Mouse (Mus musculus) layer of hippocampus, adult 9-10 months (tissue): ENCODE results near the gene Epb41l1.
"Not testable (repeated sequence)": the region's sequence is repeated elsewhere in the genome, so short reads cannot be mapped to it uniquely, and the experiment has no call there.

Experiments
- DNase-seq: peaks from one replicate; pipeline ENCODE4 v3.0.0; 2022; ENCODE audit warnings: low spot score

Gene Epb41l1

DNA sequence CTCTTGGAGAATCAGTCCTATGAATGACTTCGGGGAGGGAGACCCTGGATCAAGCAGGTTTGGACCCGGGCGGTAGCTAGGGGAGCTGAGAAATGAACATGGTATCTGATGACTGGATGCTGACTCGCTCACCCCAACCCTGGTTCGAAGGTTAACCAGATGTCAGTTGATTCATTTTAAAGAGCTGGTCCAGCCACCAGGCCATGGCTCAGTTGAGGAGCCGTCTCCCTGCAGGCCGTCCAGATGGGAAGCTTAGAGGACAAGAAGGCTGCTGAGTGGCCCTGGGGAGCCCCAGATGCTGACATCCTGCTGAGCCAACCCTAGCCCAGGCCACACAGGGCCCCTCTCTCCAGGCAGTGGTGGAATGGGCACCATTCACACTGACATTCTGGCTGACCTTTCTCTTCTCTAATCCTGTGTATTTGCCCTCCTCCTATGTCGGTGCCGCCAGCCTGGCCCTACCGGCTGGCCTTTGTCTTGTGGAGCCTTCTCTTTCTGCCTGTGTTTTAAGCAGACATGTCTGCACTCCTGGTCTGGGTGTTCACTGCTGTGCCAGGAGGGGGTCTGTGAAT lies 67.0 kb downstream of the Epb41l1 start:
- DNase-seq = no peak

GRCm38 (mm10) chr2:156488166-156488814 lies 67.6 kb downstream of the Epb41l1 start:
- no peak for DNase-seq

- DNase-seq = no peak
These were observed 69.5 kb downstream of the Epb41l1 start for GRCm38 (mm10) chr2:156490176-156490575.

DNA sequence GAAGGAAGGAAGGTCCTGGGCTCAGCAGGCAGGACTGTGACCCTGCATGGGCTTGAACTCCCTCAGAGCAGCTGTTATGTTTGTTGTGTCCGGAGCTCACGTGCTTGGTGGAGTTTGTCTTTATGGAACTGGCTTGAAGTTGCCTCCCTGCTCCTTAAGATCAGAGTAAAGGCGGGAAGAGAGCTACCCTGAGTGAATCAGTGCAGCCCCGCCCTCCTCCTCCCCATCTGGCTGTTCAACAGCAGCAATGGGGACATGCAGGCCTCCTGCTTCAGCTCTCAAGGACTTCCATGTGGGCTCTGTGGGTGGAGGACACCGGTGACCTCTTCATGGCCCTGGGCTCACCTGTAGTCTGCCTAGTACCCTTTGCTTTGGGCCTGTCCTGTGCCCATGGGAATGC lies 71.1 kb downstream of the Epb41l1 start:
- no peak for DNase-seq

- DNase-seq = no peak
These were observed 73.1 kb downstream of the Epb41l1 start for GRCm38 (mm10) chr2:156493766-156494165.

DNA sequence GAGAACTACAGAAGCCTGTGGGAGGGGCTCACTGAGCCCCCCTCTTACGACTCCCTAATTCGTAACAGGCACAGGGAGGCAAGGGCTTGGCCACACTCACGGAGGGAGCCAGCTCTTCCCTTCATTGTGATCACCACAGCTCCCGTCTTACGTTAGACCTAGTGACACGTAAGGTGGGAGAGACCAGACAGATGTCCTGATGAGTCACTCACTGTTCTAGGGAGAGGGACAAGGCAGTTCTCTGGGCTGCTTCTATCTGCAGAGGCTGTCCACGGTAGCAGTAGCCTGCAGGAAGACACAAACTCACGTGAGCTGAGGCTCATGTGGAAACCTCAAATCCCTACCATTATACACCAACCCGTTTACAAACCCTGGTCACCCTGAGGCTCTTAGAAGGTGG lies 73.8 kb downstream of the Epb41l1 start:
- no peak for DNase-seq

GRCm38 (mm10) chr2:156494875-156495274 lies 74.2 kb downstream of the Epb41l1 start:
- DNase-seq = no peak

GRCm38 (mm10) chr2:156496816-156497566 lies 76.3 kb downstream of the Epb41l1 start:
- DNase-seq = no peak

GRCm38 (mm10) chr2:156497915-156498314 lies 77.2 kb downstream of the Epb41l1 start:
- DNase-seq = no peak

DNA sequence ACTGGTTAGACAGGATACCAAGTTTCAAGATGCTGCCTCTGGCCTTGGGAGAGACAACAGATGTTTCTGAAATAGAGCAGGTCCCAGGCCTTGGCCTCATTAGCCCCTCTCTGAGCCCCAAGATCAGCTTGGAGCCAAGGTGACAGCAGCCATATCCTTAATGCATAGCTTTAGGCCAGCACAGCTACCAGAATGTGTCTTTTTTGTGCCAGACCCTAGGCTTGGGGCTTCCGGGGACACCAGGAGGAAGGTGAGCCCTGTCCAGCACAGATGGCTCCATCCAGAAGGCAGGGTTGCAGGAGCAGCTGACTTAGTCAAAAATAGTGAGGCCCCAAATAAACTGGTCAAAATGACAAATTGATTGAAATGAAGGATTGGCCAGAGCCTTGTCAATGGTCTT lies 80.3 kb downstream of the Epb41l1 start:
- no peak for DNase-seq

GRCm38 (mm10) chr2:156505533-156505932 lies 84.8 kb downstream of the Epb41l1 start:
- DNase-seq = no peak

DNA sequence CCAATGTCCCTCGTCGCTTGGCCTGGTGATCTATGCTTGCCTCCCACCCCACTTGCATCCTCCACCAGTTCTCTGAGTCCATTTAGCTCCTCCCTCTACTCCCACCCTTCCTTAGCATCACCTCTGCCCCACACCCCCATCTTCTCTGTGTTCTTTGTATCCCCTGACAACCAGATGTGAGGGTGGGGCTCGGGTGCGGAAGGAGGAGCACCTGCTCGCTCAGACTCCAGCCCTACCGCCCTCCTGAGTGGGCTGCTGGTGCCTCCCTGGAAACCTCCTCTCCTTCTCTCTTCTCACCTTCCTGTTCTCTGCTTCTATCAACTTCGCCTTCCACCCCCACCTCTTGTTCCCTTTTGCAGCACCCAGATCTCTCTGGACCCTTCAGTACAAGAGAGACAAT lies 91.3 kb downstream of the Epb41l1 start:
- DNase-seq = no peak

GRCm38 (mm10) chr2:156512561-156512960 lies 91.9 kb downstream of the Epb41l1 start:
- DNase-seq = no peak

DNA sequence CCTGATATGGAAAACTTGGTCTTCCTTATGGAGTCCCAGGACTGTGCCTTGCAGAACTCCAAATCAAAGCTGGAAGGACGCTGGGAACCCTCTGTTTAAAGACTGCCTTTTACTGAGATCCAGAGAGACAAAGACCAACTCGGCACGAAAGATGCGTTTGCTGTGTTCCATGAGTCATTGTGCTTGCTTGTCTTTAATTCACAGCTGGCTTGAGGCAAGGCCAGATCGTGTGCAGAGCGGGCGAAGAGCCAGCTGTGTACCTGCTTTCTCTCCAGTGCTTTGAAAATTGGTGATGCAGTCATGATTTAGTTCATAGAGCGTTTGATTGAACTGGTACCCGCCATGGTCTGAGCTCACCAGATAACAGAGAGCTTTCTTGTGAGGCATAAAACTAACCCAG lies 94.4 kb downstream of the Epb41l1 start:
- no peak for DNase-seq

DNA sequence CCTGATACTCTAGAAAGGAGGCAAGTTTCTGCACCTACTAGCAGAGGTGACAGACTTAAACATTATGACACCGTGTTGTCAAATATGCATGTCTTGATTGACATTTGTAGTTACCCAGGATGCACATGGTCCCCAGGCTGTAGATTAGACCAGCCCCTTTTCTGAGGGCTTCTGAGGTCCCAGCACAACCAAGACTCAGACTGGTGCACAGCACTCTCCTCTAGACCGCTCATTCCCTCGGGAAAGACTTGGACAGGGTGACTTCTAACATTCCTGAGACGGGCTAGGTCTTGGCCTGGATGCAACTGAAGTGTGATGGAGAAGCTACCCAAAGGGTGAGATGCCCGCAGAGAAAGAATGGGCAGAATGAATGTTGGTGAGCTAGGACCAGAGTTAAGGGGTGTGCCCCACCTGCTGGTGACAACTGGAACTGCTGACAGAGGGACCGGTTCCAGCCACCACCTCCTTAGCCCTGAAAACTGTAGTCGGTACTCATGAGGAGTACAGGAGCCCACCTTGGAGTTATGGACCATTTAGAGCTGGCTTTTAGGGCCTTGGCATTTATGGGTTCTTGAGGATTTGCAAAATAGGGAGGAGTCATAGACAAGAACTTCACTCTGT lies 95.0 kb downstream of the Epb41l1 start:
- DNase-seq = peak; percentile 80

DNA sequence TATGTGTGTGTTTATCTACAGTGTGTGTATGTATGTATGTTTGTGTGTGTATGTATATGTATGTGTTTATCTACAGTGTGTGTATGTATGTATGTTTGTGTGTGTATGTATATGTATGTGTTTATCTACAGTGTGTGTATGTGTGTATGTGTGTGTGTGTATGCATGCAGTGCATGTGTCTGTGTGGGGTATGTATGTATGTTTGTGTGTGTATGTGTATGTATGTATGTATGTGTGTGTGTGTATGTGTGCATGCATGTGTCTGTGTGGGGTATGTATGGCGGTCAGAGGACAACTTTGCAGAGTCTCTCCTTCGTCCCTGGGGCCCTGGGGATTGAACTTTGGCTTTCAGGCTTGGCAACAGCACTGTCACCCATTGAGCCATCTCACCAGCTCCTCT lies 96.0 kb downstream of the Epb41l1 start:
- not testable (repeated sequence) for DNase-seq

DNA sequence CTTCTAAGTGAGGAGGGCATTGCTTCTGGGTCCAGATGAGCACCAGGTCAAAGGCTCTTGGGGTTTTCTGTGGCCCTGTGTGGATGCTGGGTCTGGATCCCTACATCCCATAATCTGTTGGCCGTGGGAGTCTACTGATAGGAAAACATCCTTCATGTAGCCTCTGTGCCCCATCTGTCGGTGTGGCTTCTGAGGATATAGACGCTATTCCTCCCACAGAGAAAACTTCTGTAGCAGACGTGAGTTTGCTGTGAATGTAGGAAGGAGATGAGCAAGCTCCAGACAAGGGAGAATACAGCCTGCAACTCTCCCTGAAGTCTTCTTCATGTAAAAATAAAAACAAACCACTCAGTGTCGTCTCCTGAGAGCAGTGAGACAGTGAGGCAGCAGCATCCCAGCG lies 97.6 kb downstream of the Epb41l1 start:
- no peak for DNase-seq

DNA sequence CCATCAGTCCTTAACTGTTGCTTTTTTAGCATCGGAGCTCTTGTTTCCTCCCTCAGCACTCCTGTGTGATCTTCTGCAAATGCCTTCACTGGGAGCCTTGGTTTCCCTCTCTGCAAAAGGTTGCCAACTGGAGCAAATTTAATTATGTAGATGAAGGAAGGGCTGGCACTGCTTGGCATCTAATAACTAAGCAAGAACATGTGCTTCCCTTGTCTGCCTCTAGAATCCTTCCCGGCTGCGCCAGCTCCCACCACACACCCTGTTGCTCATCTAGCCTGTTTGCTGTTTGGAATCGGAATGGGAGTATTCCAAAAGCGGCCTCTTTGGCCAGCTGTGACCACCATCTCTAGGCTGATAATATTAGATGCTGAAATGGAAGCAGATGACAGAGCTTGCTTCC lies 98.9 kb downstream of the Epb41l1 start:
- no peak for DNase-seq

DNA sequence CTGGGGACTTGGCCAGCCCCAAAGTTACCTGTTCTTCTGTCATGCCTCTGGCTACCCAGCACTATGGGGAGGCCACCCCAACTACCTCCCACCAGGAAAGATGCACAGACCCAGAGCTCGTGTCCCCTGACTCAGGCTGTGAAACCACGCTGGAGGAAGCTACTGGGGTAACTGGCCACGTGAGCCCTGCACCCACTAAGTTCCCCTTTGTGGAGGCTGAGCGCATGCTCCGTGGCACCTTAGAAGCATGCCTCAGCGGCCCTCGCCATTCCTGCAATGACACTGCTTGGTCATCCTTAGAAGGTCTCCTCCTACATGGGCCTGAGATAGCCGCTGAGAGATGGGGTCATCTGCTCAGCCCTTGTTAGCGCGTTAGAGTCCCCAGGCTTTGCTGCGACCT lies 102.3 kb downstream of the Epb41l1 start:
- no peak for DNase-seq

DNA sequence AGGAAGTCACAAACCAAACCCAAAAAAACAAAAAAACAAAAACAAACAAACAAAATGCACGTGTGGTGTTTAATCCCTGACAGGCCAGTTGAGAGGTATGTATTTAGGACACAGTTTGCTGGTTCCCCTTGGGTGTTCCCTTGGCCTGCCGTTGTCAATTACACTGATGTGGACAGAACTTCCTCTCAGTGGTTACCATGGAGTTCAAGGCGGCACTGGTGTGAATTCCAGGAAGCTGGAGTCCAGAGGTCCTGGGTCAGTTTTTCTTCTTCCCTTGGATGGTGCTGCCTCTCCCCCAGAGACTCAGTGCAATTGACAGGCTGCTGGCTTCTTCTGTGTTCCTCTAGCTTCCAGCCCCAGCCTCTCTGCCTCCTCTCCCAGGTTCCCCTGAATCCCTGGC lies 103.4 kb downstream of the Epb41l1 start:
- DNase-seq = no peak

DNA sequence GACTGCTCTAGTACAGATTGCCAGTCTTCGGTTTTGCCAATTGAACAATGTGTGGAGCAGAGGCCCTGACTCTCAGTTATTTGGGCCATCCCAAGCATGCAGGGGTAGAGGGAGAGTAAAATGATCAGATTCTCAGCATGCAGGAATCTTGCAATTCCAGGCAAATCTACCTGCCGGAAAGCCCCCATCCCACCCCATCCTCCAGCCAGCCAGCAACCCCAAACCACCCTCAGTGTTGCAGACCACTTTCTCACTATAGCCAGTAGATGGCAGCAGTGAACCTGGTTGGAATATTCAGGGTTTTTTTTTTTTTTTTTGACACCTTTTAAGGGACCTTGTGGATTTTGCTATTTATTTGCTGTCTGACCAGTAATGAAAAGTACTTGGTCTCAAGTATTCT lies 109.0 kb downstream of the Epb41l1 start:
- no peak for DNase-seq

GRCm38 (mm10) chr2:156533160-156533559 lies 112.5 kb downstream of the Epb41l1 start:
- no peak for DNase-seq
